Mouse (Mus musculus) urinary bladder, postnatal 10 days (tissue): ENCODE data around the gene Ehd1.

Experiments used
- DNase-seq: peaks from one replicate; pipeline ENCODE4 v3.0.0; 2022; ENCODE audit warnings: low spot score

Ehd1 gene

GRCm38 (mm10) chr19:6260946-6261345 lies 15.6 kb upstream of the Ehd1 start:
- no peak for DNase-seq

DNA sequence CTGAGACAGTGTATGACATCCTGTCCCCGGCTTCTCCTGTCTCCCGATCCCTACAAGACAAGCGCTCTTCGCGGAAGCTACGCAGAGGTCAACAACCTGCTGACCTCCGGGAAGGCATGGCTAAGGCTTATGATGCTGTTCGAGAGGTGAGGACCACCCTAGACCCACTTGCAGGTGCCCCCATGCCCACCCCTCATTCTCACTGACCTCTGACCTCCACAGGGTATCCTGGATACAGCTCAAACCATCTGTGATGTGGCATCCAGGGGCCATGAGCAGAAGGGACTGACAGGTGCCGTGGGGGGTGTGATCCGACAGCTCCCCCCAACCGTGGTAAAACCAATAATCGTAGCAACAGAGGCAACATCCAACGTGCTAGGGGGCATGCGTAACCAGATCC lies 15.1 kb upstream of the Ehd1 start:
- no peak for DNase-seq

- no peak for DNase-seq
Measured at GRCm38 (mm10) chr19:6262222-6262621, 14.3 kb upstream of the Ehd1 start.

DNA sequence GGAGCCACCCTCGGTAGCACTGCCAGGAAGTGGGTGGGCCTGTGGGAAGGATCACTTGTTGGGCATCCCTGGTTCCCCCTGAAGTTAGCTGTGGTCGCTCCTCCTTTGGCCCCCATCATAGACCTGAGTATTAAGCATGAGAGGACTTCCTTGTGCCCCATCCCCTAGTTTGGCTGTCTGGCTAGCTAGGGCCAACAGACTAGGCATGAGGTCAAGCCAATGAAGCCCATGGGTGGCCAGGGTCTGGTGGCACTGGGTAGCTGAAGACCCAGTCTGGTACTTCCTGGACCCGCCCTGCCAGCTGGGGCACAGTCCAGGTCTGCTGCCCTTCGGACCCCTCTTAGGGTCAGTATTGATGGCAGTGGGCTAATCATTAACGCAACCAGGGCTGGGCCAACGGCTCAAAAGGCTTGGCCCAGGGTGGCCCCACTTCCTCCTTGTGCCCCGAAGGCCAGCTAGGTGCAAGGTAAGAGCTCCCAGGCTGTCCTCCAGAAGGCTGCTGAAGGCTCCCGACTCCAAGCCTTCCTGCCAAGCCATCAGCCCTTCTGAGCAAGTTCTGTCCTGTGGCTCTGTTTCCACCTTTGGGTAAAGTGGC lies 13.6 kb upstream of the Ehd1 start:
- no peak for DNase-seq

- DNase-seq = no peak
Measured at GRCm38 (mm10) chr19:6264200-6264599, 12.3 kb upstream of the Ehd1 start.

- no peak for DNase-seq
Measured at GRCm38 (mm10) chr19:6264945-6265344, 11.6 kb upstream of the Ehd1 start.

- DNase-seq = no peak
Measured at GRCm38 (mm10) chr19:6265727-6266182, 10.8 kb upstream of the Ehd1 start.

DNA sequence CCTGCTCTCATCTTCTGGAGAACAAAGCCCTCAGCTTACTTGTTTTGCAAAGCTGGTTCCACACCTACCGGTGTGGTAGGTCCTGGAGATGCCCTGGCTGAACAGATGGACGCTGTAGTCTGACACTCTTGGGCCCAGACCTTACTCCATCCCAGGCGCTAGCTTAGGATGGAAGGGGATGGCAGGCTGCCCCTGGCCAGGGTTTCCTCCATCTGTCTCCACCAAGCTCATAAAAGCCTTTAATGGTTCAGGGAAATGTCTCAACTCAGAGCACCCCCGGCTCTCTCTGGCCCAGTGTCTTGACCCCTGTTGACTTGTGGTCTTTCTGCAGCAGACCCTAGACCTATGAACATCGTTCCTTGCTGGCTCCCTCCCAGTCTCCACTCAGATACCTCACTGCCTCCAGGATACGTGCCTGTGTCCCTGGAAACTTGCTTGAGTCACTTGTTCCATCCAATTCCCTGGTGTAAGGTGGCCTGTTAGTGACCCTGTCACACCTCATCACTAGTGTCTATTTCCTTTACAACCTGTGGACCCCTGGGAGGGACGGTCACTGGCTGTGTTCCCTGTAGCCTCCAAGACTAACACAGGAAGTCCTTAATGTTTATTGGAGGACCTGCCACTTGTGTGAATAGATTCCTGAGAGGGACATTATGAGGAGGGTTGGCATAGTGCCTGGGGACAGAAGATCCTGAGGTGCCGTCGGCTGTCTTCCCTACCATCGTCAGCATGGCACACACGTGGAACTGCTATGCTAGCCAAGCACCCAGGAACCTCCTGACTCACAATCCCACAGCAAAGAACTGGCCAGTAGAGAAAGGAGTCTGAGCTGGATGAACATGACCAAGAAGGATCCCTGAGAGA lies 9.0 kb upstream of the Ehd1 start:
- DNase-seq = no peak

DNA sequence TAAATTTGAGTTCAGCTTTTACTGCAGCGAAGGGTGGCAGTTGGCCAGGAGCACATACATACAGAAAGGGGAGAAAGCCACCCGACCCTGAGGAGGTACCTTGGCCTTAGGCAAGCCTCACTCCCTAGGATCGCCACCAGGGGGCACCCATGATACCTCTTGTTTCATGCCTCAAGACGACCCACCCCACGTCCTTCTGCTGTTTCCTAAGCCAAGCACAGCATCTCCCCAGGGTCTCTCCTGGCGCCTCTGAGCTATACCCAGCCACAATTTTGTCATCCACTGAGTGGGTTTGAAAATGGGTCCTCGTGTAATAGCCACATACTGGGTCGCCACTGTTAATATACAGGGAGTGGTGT lies 8.4 kb upstream of the Ehd1 start:
- DNase-seq = peak; percentile 59

DNA sequence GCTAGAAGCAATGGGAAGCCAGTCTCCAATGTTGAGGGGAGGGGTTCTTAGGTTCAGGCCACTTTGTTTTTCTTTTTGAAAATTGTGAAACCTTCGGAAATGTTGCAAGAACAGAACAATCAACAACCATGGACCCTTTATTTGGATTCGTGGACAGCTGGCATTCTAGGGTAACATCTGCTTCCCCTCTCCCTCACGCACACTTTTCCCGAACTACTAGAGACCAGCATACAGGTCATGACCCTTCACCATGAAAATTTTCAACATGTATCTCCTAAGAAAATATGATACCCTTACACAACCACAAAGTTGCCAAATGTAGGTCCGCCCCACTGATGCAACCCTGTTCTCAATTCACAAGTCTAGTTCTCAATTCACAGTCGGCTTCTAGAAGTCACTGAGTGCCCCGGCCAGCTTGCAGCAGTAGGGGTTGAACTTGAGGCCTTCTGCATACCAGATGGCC lies 7.8 kb upstream of the Ehd1 start:
- no peak for DNase-seq

GRCm38 (mm10) chr19:6269798-6270475 lies 6.6 kb upstream of the Ehd1 start:
- no peak for DNase-seq

DNA sequence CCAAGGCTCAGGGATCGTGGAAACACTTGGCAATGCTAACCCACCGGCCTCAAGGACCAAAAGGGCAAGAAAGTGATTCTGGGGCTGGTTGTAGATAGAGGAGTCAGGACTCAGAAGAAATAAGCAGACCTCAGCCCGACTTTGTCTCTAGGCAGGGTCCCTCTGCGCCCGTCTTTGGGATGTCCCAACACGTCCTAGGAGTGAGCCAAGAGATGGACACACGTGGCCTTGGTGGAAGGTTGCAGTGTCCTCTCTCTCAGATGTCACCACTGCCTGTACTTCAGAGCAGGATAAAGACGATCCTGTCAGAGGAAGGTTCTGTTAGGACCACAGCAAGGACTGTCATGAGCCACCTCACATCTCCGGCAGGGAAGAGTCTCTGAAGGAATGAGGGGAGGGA lies 5.9 kb upstream of the Ehd1 start:
- no peak for DNase-seq

DNA sequence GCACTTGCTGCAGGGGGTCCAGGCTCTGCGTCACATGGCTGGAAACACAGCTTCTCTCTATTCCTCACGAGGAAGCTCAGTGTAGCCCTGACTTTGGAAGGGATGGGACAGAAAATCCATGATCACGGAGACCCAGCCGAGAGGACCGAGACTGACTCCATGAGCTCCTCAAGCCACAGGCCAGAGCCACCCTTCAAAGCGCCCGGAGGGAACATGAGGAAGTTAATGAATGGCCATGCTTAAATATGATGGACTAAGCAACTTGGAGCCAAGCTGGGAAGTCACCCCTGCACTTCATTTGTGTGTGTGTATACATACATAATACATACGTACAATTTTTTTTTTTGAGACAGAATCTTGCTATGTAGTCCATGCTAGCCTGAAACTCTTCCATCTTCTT lies 5.3 kb upstream of the Ehd1 start:
- no peak for DNase-seq

DNA sequence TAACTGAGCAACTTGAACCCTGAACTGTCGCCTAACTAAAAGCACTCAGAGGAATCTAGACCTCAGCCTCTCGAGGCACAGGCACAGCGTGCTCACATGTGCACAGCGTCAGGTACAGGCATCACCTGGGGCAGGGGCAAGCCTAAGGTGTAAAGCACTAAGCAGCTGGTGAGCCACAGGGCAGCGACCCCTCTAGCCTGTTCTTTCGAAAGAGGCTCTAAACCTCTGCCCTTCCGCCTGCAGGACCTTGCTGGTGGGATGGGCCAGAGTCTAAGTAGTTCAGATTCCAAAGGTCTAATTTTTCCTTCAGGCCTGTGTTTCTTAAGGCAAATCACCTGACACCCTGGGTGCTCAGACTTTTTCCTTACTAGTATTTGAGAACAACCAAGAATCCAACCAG lies 4.5 kb upstream of the Ehd1 start:
- no peak for DNase-seq

- no peak for DNase-seq
Measured at GRCm38 (mm10) chr19:6272738-6273137, 3.8 kb upstream of the Ehd1 start.

- no peak for DNase-seq
Measured at GRCm38 (mm10) chr19:6273592-6273991, 2.9 kb upstream of the Ehd1 start.

DNA sequence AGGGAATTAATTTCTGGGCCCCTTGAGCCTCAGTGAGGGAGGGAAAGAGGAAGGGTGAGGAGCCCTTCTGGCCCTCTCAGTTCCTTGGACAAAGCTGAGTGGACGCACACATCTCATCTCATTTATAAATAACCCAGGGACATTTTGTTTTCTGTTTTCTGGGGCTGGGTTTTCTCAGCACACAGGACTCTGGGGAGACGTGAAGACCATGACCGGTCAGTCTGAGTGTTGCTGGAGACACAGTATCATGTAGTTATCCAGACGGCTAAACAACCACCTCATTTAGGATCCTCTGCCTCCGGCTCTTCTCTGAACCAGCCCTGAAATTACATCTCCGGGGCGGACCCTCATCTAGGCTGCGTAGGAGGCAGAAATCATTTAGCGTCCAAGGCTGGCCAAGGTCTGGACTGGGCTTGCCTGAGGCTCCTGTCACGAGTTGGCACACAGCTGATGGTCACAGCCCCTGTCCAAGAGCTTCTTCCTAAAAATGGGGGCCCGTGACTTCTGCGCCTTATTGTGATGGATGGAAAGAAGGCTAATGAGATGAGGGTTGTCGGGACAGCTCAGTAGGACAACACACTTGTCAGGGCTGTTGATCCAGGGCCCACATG lies 2.4 kb upstream of the Ehd1 start:
- no peak for DNase-seq

DNA sequence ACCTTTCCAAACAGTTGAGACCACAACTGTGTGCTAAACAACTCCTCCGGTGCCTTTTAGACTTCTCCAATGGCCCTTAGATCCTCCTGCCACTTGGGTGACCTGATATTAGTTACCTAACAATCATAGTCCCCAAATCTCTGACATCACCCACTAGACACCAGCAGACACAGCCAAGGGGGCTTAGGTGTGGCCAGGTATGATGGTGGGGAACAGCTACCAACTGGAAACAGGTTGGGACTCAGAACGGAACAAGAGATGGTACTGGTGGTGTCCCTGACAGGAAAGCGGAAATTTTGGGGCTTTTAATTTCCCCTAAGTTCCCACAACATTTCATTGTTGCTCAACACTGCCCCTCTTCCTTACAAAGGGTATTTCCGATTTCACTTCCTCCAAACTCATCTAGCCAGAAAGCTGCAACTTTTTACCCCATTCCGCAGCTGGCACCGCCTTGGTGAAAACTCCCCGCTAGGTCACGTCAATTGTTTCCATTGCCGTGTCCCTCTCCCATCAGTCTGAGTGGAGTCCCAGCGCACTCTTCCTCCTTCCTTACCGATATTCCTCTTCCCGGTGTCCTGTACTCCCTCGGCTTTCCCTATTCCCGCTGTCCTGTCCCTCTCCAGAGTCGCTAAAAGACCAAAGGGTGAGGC lies 660 bp upstream of the Ehd1 start:
- no peak for DNase-seq

DNA sequence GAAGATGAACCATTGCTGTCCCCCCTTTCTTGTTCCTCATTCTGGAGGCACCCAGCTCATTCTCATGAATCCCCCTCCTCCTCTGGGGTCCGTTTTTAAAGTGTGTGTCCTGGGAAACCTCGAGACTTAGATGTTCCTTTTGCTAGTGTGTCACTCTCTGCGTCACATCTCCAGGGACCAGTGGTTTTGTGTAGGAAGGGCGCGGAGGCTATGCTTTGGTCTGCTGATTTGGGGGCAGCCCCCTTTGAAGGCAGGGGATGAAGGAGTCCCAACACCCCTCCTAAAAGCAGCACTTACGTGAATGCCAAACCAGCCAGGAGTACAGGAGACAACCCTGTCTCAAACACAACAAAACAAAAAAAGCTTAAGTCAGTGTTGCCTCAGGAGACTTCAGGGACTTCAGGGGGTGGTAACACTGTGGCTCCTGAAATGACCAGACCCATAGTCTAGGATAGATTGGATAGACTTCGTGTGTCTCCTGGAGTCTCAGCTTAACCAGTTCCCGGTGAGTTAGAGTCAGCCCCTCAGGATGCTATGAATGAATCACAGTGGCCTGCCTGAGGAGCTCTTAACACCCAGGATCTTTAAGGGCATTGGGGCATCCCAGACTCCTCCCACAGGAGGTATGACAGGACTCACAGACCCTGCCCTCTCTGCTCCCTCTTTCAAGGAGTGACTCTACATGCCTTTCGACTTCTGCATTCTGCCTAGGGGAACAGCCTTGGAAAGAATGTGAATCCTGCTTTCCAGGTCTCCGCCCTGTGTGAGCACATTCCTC lies 1.3 kb downstream of the Ehd1 start:
- DNase-seq = peak; percentile 28

- no peak for DNase-seq
Measured at GRCm38 (mm10) chr19:6278439-6279073, 2.0 kb downstream of the Ehd1 start.
